Mouse (Mus musculus): Measurements from ENCODE around the gene Mrpl53. TPM values are rescaled to one million over a fixed set of nuclear protein-coding genes. Genes with fewer than 3 reads are reported as not detected.

Mrpl53 gene
- total RNA-seq, 2 experiments from 2014 or later: 57.5 to 61.7 TPM

DNA sequence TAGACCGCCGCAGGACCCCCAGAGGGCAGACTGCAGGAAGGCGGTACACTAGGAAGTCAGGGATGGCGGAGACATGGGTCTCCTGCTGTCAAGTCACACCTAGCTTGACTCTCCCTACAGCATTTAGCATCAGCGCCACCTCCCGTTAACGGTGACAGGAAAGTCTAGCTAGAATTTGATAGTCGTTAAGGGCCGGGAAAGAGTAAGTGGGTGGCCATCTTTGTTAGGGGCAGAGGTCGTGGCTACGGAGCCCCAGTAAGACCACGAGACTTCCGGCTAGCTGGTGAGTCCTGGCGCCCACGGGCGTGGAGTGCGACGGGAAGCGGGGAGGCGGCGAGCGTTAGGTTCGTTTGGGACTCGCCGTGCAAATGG is 7.5 kb upstream of the Mrpl53 start, which contains the start of the genes Ccdc142 and Gm42688:
TSS of gene Ccdc142 (plus strand) at position 286 of the 372 bp plus-strand sequence.
TSS of gene Gm42688 (plus strand) at position 302 of the 372 bp plus-strand sequence.
- intact Hi-C loops (cut with DNase I): loop anchor here (1.0 to 2.0 kb wide), 3 partner anchors 23 to 105 kb away; partner anchors contain the start of gene Aup1
- peak; percentile 80 to 86 for DNase-seq (ENCODE audit: extremely low spot score in 1 of 2, low spot score in 2 of 2)
- H3K4me3 ChIP-seq: peak within 1 kb of the TSS; percentile 72
- H3K27ac ChIP-seq: peak within 1 kb of the TSS; percentile 90
- TF ChIP-seq CTCF (IDR thresholded peaks at IDR 0.05): peak; percentile 49

DNA sequence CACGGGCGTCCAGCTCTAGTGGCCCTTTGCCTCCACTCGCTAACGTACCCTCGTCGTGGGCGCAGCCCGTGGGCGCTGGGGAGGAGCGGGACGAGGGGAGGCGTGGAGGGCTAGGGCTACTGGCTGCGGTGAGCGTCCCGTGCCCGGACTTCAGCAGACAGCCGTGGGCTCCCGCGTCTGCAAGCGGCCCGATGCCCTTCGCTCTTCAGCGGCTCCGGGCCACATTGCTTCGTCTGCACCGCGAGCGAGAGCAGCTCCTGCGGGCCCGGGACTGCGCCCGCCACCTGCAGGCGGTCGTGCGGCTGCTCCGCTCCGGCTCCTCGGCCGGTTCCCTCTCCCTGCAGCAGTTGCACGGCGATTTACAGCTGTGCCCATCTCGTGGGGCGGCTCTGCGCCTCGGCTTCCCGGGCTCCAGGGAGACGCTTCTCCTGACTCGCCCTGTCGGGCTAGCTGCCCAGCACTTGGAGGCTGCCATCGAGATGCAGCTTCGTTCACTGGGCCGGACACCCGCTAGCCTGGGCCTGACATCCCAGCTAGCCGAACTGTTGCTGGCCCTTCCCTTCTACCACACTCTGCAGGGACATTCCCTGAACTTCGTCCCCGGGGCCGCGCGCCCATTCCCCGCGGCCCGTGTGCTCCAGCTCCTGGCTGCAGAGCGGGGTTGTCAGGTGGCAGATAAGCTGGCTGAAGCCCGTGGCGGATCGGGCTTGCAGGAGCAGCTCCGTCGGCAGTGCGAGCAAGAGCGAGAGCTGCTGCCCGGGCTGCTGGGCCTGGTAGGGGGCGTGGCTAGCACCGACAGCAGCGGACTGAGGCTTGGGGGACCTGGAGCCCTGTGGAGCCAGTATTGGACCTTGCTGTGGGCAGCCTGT is 6.9 kb upstream of the Mrpl53 start:
- DNase-seq (ENCODE audit: extremely low spot score in 1 of 2, low spot score in 2 of 2): peak; percentile 62 to 64
- peak overlapping the region; percentile 90 for H3K27ac ChIP-seq
- H3K4me3 ChIP-seq: peak overlapping the region; percentile 72
- intact Hi-C loops (cut with DNase I): loop anchor here (1.0 to 2.0 kb wide), 3 partner anchors 23 to 106 kb away; partner anchors contain the start of gene Aup1
- TF ChIP-seq CTCF (IDR thresholded peaks at IDR 0.05): peak; percentile 51

DNA sequence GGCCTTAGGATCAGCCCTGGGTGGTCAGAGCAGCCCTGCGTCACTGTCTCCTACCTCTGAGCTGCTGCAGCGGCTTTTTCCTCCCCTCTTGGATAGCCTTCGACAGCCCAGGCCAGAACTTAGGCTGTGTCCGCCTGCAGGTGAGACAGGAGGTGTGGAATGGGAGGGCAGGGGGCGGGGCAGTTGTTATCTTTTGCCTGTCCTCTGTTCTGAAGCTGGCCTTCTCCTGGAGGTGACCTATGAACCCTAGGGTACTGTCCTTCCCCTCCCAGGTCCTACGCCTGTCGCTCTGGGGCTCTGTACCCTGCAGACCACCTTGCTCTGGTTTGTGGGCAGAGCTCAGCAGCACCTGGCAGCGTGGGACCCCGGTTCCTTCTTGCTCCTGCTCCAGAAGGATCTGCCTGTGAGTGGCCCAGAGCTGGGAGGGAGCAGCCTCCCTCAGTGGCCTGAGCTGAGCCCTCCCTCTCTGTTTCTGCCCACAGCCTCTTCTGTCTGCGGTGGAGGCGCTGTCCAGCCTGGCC is 5.7 kb upstream of the Mrpl53 start:
- TF ChIP-seq CTCF (IDR thresholded peaks at IDR 0.05): no peak
- no peak for DNase-seq (ENCODE audit: extremely low spot score in 1 of 2, low spot score in 2 of 2)
- Histone ChIP-seq H3K4me3 (peak overlapping the region; percentile 72), H3K27ac (peak overlapping the region; percentile 40; the same call in 1 of the 2 replicates)
- intact Hi-C loops (cut with DNase I): no loop called here

DNA sequence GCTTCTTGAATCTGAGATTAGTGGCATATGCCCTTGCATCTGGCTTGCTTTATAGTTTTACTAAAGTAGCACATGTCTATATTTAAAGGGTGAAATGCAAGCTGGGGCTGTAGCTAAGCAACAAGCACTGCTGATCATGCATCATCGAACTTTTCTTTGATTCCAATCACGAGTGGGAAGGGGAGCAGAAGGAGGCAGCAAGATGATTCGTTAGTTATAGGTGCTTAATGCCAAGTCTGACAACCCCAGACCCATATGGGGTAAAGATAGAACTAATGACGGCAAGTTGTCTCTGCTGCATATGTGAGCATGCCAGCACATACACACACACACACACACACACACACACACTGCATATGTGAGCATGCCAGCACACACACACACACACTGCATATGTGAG is 4.7 kb upstream of the Mrpl53 start:
- intact Hi-C loops (cut with DNase I): no loop called here
- no peak for DNase-seq (ENCODE audit: extremely low spot score in 1 of 2, low spot score in 2 of 2)

DNA sequence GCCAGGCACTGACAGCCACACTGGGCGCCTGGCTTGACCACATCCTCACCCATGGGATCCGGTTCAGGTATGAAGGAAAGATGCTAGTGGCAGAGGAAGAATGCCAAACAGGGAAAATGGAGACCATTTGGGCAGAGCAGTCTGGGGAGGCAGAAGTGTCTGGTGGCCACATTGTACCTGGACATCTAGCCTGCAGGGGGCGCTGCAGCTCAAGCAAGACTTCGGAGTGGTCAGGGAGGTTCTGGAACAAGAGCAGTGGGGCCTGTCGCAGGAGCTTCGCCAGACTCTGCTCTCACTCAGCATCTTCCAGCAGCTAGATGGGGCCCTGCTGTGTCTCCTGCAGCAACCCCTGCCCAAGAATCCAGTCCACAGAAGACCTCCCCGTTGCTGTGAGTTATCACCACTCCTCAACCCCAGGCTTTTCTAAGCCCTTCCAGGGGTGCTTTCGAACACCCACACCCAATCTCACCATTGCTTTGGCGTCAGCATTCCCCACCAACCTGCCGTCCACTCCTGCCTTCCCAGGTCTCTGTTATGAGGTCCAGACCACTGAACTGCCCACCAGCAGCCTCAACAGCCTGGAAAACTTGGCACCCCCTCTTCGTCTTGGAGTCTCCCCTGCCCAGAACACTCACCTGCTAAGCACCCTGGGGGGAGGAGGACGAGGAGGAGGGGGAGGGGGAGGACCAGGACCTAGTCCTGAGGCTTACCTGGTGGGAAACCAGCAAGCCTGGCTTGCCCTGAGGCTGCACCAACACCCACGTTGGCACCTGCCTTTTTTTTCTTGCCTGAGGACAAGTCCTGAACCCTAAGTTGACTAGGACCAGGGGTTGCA is 1.1 kb upstream of the Mrpl53 start:
- intact Hi-C loops (cut with DNase I): loop anchor here (2.0 kb wide), 1 partner anchor 35 kb away; no protein-coding TSS in a partner anchor
- peak; percentile 81 for TF ChIP-seq CTCF (IDR thresholded peaks at IDR 0.05)
- Histone ChIP-seq H3K4me3 (peak overlapping the region; percentile 98), H3K27ac (peak overlapping the region; percentile 94)
- peak; percentile 71 for DNase-seq (ENCODE audit: extremely low spot score in 1 of 2, low spot score in 2 of 2)

More for the DNA sequence above, 4.7 kb upstream of the Mrpl53 start:
- TF ChIP-seq CTCF (IDR thresholded peaks at IDR 0.05): no peak
- no peak overlapping the region for H3K27ac ChIP-seq
- no peak overlapping the region for H3K4me3 ChIP-seq

DNA sequence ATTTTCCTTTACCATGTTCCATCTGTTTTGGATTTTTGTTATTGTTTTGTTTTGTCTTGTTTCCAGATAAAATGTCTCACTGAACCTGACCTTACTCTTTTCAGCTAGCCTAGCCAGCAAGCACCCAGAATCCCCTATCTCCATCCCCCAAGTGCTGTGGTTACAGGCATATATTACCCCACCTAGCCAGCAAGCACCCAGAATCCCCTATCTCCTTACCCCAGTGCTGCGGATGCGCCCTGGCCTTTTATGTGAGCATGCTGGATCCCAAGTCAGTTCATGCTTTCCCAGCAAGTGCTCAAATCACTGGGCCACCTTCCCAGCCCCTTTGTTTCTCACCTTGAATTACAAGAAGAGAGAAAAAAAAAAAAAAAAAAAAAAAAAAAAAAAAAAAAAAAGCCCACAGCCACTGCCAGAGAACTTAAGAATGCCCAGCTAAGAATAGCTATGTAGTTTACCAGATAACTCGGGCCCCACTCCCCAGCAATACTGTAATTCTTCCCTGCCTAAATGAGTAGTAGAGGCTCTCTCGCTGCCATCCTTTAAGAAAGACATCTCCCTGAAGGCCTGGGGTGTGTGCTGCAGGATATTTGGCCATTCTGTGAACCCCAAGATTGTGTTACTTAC is 2.8 kb downstream of the Mrpl53 start:
- no peak for DNase-seq (ENCODE audit: extremely low spot score in 1 of 2, low spot score in 2 of 2)

DNA sequence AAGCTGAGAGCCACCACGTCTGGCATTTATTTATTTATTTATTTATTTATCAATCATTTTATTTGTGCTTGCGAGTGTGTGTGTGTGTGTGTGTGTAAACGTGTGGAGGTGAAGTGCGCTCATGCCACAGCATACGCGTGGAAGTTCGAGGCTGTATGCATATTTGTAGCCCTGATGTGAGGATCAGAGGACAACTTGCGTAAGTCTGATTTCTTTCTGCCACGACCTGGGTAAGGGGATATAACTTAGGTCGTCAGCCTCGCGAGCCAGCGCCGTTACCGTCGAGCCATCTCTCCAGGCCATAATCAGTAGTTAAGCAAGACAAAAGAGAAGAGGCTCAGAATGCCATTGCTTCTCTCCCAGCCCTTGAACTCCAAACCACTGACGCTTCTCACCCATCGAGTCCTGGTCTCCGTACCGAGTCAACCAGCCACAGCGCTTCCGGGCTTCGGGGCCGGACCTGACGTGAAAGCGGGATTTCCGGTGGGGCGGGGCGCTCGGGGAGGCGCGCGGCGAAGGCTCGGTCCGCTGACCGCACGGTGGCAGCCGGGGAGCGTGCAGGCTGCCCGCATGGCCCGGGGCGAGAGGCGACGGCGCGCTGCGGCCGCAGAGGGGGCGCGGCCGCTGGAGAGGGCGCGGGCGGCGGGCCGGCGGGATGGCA is 6.3 kb downstream of the Mrpl53 start, which contains the start of gene Mogs:
TSS of gene Mogs (plus strand) at position 486 of the 661 bp plus-strand sequence.
- TF ChIP-seq CTCF (IDR thresholded peaks at IDR 0.05): peak; percentile 50

More for the DNA sequence above, 2.8 kb downstream of the Mrpl53 start:
- TF ChIP-seq CTCF (IDR thresholded peaks at IDR 0.05): no peak
- no peak overlapping the region for H3K27ac ChIP-seq
- intact Hi-C loops (cut with DNase I): no loop called here
- no peak overlapping the region for H3K4me3 ChIP-seq

DNA sequence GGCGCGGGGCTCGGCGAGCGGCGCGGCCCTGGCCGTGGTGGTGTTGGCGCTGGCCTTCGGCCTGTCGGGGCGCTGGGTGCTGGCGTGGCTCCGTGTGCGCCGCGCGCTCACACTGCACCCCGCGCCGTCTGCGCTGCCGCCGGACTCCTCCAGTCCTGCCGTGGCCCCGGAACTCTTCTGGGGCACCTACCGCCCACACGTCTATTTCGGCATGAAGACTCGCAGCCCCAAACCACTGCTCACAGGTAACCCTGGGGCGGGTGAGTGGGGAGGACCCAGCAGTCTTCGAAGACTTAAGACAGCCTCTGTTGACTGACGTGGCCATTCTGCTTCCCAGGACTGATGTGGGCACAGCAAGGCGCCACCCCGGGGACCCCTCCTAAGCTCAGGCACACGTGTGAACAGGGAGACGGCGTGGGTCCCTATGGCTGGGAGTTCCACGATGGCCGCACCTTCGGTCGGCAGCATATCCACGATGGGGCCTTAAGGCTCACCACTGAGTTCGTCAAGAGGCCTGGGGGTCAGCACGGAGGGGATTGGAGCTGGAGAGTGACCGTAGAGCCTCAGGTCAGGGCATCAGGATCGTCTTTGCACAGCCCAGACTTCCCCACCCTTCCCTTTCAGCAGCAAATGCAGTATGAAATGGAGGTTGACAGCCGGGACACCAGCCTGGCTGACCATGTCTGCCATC is 7.0 kb downstream of the Mrpl53 start:
- TF ChIP-seq CTCF (IDR thresholded peaks at IDR 0.05): no peak
- H3K4me3 ChIP-seq: peak overlapping the region; percentile 60
- peak overlapping the region; percentile 61 for H3K27ac ChIP-seq
- DNase-seq (ENCODE audit: extremely low spot score in 1 of 2, low spot score in 2 of 2): no peak
- intact Hi-C loops (cut with DNase I): loop anchor here (2.0 kb wide), 2 partner anchors 29 to 41 kb away; partner anchors contain the start of genes 1700003E16Rik and Wdr54

More for the DNA sequence above, 6.3 kb downstream of the Mrpl53 start, which contains the start of gene Mogs:
- DNase-seq (ENCODE audit: extremely low spot score in 1 of 2, low spot score in 2 of 2): peak; percentile 91 to 95
- intact Hi-C loops (cut with DNase I): loop anchor here (2.0 kb wide), 1 partner anchor 42 kb away; the partner anchor contains the start of genes 1700003E16Rik and Wdr54
- Histone ChIP-seq H3K27ac (peak within 1 kb of the TSS; percentile 92), H3K4me3 (peak within 1 kb of the TSS; percentile 60)

DNA sequence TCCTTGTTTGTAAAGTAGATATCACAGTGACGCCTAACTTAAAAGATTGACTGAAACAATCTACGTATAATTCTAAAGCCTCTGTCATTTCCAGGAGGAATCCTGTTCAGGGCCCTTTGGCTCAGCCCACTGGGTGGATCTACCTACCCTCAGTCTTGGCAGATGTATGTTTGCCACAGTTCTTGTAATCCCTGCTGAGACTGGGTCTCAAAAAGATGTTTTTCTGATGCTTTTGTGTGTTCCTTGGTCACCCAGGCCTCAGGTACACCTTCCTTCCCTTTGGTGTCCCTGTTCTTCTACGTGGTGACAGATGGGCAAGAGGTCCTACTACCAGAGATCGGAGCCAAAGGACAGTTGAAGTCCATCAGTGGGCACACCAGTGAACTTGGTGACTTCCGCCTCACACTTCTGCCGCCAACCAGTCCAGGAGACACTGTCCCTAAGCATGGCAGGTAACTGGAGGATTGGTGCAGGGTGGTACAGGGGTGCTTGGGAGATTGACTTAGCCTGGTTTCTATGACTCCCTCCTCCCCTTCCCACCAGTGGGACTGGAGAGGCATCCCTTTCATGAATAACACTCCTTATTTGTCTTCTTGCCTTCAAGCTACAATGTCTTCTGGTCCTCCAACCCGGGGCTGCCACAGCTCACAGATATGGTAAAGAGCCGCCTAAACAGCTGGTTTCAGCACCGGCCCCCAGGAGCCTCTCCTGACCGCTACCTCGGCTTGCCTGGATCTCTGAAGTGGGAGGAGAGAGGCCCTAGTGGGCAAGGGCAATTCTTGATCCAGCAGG is 7.7 kb downstream of the Mrpl53 start:
- intact Hi-C loops (cut with DNase I): loop anchor here (2.0 kb wide), 1 partner anchor 28 kb away; no protein-coding TSS in a partner anchor
- no peak overlapping the region for H3K27ac ChIP-seq
- H3K4me3 ChIP-seq: peak overlapping the region; percentile 60
- no peak for DNase-seq (ENCODE audit: extremely low spot score in 1 of 2, low spot score in 2 of 2)
- TF ChIP-seq CTCF (IDR thresholded peaks at IDR 0.05): no peak
